Mouse (Mus musculus) lung, embryonic 14.5 days (tissue): ENCODE data around the gene Kif1bp. TPM values are rescaled to one million over a fixed set of nuclear protein-coding genes. Genes with fewer than 3 reads are reported as not detected.
A peak's percentile ranks its signal among the peaks of the same experiment; 100 is the strongest.
"Not testable (repeated sequence)": the region's sequence is repeated elsewhere in the genome, so short reads cannot be mapped to it uniquely, and the experiment has no call there.

Experiments
- ATAC-seq: fragments of 200-750 bp; cut with Nextera tagmentation; 2 replicates; pipeline ENCODE4 v1.8.0; 2017; ENCODE audit warnings: mild to moderate bottlenecking, moderate TSS enrichment, moderate library complexity; ENCODE audit not compliant: insufficient read depth
- DNase-seq: peaks from one replicate; pipeline ENCODE4 v3.0.0-alpha.2; 2015
- H3K27ac ChIP-seq: fragments of 300-500 bp; sonication (generic); 2 replicates; pipeline ENCODE4 v1.5.1; 2014; ENCODE audit warnings: low read depth, mild to moderate bottlenecking, moderate library complexity
- H3K27me3 ChIP-seq: fragments of 300-500 bp; sonication (generic); 2 replicates; pipeline ENCODE4 v1.6.1; 2014; ENCODE audit warnings: low read length, control low read depth; ENCODE audit not compliant: insufficient read depth
- H3K36me3 ChIP-seq: fragments of 300-500 bp; sonication (generic); 2 replicates; pipeline ENCODE4 v1.6.1; 2014; ENCODE audit warnings: control low read depth; ENCODE audit not compliant: insufficient read depth
- H3K4me1 ChIP-seq: fragments of 300-500 bp; sonication (generic); 2 replicates; pipeline ENCODE4 v1.6.1; 2014; ENCODE audit warnings: antibody characterized with exemption, control low read depth; ENCODE audit not compliant: insufficient read depth
- H3K4me2 ChIP-seq: fragments of 300-500 bp; sonication (generic); 2 replicates; pipeline ENCODE4 v1.6.1; 2014; ENCODE audit warnings: mild to moderate bottlenecking
- H3K4me3 ChIP-seq: fragments of 300-500 bp; sonication (generic); 2 replicates; pipeline ENCODE4 v1.5.1; 2014; ENCODE audit warnings: low read depth, low read length
- H3K9ac ChIP-seq: fragments of 300-500 bp; sonication (generic); 2 replicates; pipeline ENCODE4 v1.6.1; 2014
- H3K9me3 ChIP-seq: fragments of 300-500 bp; sonication (generic); 2 replicates; pipeline ENCODE4 v1.6.1; 2016; ENCODE audit warnings: low read depth, low read length, control low read depth
- CTCF ChIP-seq: IDR thresholded peaks from 2 replicates; pipeline ENCODE4 v1.5.1; 2016; ENCODE audit warnings: antibody characterized with exemption, low read depth
- WGBS: fragments of 180-500 bp; shearing (Covaris S2); extraction: QIAGEN DNeasy Blood & Tissue Kit; methylation state at CpG from one replicate; pipeline ENCODE4 v1.1.7; 2014; 5-methylcytosine and 5-hydroxymethylcytosine counted together
- polyA plus RNA-seq: library from polyadenylated mRNA; unstranded; fragments of >200 nt; fragmentation: Nextera tagmentation; extraction: Ambion mirVana; gene quantifications from 2 replicates; pipeline ENCODE4 v1.2.1, GENCODE M21; 2014

Kif1bp gene
- polyA plus RNA-seq, 1 experiment from 2014 or later: 42.7 TPM

DNA sequence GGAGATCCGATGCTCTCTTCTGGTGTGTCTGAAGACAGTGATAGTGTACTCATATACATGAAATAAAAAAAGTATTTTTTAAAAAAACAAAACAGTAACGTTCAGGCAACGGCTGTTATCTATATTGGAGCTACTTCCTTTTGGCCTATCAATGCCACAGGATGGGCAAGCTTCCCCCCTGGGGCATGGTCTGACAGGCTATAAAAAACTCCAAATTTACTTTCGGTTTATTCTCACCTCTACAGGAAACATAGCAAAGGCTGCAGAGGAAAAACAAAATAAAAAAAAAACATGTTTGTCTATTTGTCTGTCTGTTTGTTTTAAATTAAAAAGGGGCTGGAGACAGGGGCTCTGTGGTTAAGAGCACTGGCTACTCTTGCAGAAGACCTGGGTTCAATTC lies 74.9 kb downstream of the Kif1bp start:
- no peak for TF ChIP-seq CTCF
- 51% methylated on average over 4 of the region's 4 CpGs for WGBS
- no peak overlapping the region for H3K27ac ChIP-seq
- peaks cover 16% of the 10 kb centered on the region for H3K27me3 ChIP-seq
- H3K9me3 ChIP-seq: no peaks in the 10 kb centered on the region
- no peak for DNase-seq
- no peak overlapping the region for H3K4me2 ChIP-seq
- no peak for ATAC-seq
- H3K4me3 ChIP-seq: no peak overlapping the region
- H3K4me1 ChIP-seq: peaks cover 1% of the 10 kb centered on the region
- H3K9ac ChIP-seq: no peak overlapping the region
- no peaks in the 10 kb centered on the region for H3K36me3 ChIP-seq

DNA sequence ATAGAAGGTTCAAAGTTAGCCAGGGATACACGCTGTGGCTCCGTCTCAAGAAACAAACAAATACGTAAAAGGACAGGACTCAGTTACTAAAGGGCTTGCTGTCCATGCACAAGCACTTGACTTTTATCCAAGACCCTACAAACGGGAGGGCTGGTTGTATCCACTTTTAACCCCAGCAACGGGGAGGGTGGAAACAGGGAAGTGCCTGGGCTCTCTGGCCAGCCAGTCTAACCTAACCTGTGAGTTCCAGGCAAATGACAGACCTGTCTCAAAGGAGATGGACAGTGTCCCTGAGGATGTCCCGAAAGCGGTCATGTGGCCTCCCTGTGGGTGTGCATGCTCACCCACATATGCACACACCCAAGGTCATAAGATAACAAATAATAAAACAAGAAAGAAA lies 76.3 kb downstream of the Kif1bp start:
- Histone ChIP-seq H3K9ac (no peak overlapping the region), H3K27ac (no peak overlapping the region), H3K27me3 (peaks cover 7% of the 10 kb centered on the region), H3K9me3 (no peaks in the 10 kb centered on the region), H3K4me2 (no peak overlapping the region), H3K4me1 (no peaks in the 10 kb centered on the region), H3K4me3 (no peak overlapping the region), H3K36me3 (no peaks in the 10 kb centered on the region)
- WGBS: 74% methylated on average over 7 of the region's 7 CpGs
- DNase-seq: no peak
- TF ChIP-seq CTCF: no peak
- ATAC-seq: no peak

- Histone ChIP-seq H3K4me3 (no peak overlapping the region), H3K4me1 (no peaks in the 10 kb centered on the region), H3K36me3 (no peaks in the 10 kb centered on the region), H3K27ac (no peak overlapping the region), H3K9ac (no peak overlapping the region), H3K4me2 (no peak overlapping the region), H3K9me3 (no peaks in the 10 kb centered on the region), H3K27me3 (peaks cover 3% of the 10 kb centered on the region)
- ATAC-seq (no peak), DNase-seq (no peak)
- WGBS: 83% methylated on average over 9 of the region's 9 CpGs
- no peak for TF ChIP-seq CTCF
Observed at GRCm38 (mm10) chr10:62500916-62501615, 77.2 kb downstream of the Kif1bp start.

GRCm38 (mm10) chr10:62500088-62500915 lies 78.0 kb downstream of the Kif1bp start:
- 24% methylated on average over 15 of the region's 15 CpGs for WGBS
- peak; percentile 92 for TF ChIP-seq CTCF
- Histone ChIP-seq H3K9ac (no peak overlapping the region), H3K27ac (no peak overlapping the region), H3K4me3 (no peak overlapping the region), H3K27me3 (no peaks in the 10 kb centered on the region), H3K9me3 (no peaks in the 10 kb centered on the region), H3K36me3 (no peaks in the 10 kb centered on the region), H3K4me2 (no peak overlapping the region), H3K4me1 (no peaks in the 10 kb centered on the region)
- DNase-seq: peak; percentile 86
- 0 out of 2 replicates have a peak, but pooled peaks have one; percentile 28 for ATAC-seq

GRCm38 (mm10) chr10:62491681-62492080 lies 86.6 kb downstream of the Kif1bp start:
- H3K9ac ChIP-seq, H3K4me1 ChIP-seq, ATAC-seq, DNase-seq, H3K27ac ChIP-seq, H3K27me3 ChIP-seq, H3K4me3 ChIP-seq, H3K4me2 ChIP-seq, H3K9me3 ChIP-seq, H3K36me3 ChIP-seq: not testable (repeated sequence)
- WGBS: 82% methylated on average over 3 of the region's 3 CpGs

Other genes with a start within 250 kb of the Kif1bp start
- 20.9 and 22.4 TPM in 2 replicates for gene Hk1, start 198.5 kb downstream of the Kif1bp start, polyA plus RNA-seq
- gene Hkdc1, start 156.0 kb downstream of the Kif1bp start, polyA plus RNA-seq: 1.4 and 1.5 TPM in 2 replicates
- gene 4930507D05Rik, start 129.0 kb downstream of the Kif1bp start, polyA plus RNA-seq: 0.50 and 0.60 TPM in 2 replicates
- gene Supv3l1, start 128.7 kb downstream of the Kif1bp start, polyA plus RNA-seq: 27.3 and 27.6 TPM in 2 replicates
- 71.2 and 75.7 TPM in 2 replicates for gene Vps26a, start 91.7 kb downstream of the Kif1bp start, polyA plus RNA-seq
- 33.8 and 39.4 TPM in 2 replicates for gene Srgn, start 51.0 kb downstream of the Kif1bp start, polyA plus RNA-seq
- 34.4 and 35.4 TPM in 2 replicates for gene Ddx21, start 23.8 kb upstream of the Kif1bp start, polyA plus RNA-seq
- 133 and 135 TPM in 2 replicates for gene Ddx50, start 72.8 kb upstream of the Kif1bp start, polyA plus RNA-seq
- gene Stox1, start 147.7 kb upstream of the Kif1bp start, polyA plus RNA-seq: 2.9 and 4.6 TPM in 2 replicates
- 145 and 150 TPM in 2 replicates for gene Ccar1, start 213.8 kb upstream of the Kif1bp start, polyA plus RNA-seq